Comparison of ENCODE assay signal across 10 mouse cellular contexts in genomic region chr7:45716952-45717917, GRCm38 (mm10). TPM values are rescaled to one million over a fixed set of nuclear protein-coding genes. Genes with fewer than 3 reads are reported as not detected.
A peak's percentile ranks its signal among the peaks of the same experiment; 100 is the strongest.
DNase-seq lines count a peak whose midpoint lies in the region; ATAC-seq and TF ChIP-seq lines count a peak whose summit lies in the region.
"Had no signal": no experiment of that assay in that cellular context is flagged by ENCODE, and none has a peak within 500 bp of the region (broad histone marks: within the 10 kb centered on the region; RNA-seq: fewer than 3 reads in every experiment).

No protein-coding gene starts in this region.

- H3K9me3 ChIP-seq in heart, embryonic 11.5 days (replicated peaks; ENCODE audit: control insufficient read depth, low read length): no peaks in the 10 kb centered on the region
- H3K9me3 ChIP-seq in ES-Bruce4 (replicated peaks; ENCODE audit: control insufficient read depth, insufficient read depth, low read length, poor library complexity, severe bottlenecking): no peaks in the 10 kb centered on the region
- no peaks in the 10 kb centered on the region for H3K9me3 ChIP-seq in forebrain, embryonic 16.5 days (ENCODE audit: control insufficient read depth, low read length)
- no peaks in the 10 kb centered on the region for H3K9me3 ChIP-seq in liver, postnatal 0 days (ENCODE audit: low read length)

- TF ChIP-seq EP300 in ES-Bruce4 (IDR thresholded peaks at IDR 0.05; ENCODE audit: insufficient read depth, low read depth, low read length): no peak
- TF ChIP-seq EP300 in liver, postnatal 0 days (IDR thresholded peaks at IDR 0.05; ENCODE audit: low read depth): no peak

- H3K27ac ChIP-seq in heart, embryonic 11.5 days (ENCODE audit: low read depth, low read length): peak overlapping the region; percentile 91
- H3K27ac ChIP-seq in ES-Bruce4 (ENCODE audit: insufficient read depth, low read length): no peak overlapping the region
- H3K27ac ChIP-seq in forebrain, embryonic 16.5 days (ENCODE audit: low read length): peak overlapping the region; percentile 86
- peak overlapping the region; percentile 94 for H3K27ac ChIP-seq in liver, postnatal 0 days (ENCODE audit: low read depth)

- intact Hi-C loops in heart, postnatal 10 days (cut with DNase I): loop anchor here (5.0 kb wide), 1 partner anchor 205 kb away; the partner anchor contains the start of genes Ccdc114 and Emp3

- H3K9ac ChIP-seq in heart, embryonic 11.5 days (ENCODE audit: low read depth, low read length): peak overlapping the region; percentile 93
- H3K9ac ChIP-seq in ES-Bruce4 (ENCODE audit: low read depth, poor library complexity, severe bottlenecking): peak overlapping the region; percentile 57
- peak overlapping the region; percentile 85 for H3K9ac ChIP-seq in forebrain, embryonic 16.5 days (replicated peaks; ENCODE audit: low read depth, low read length)
- H3K9ac ChIP-seq in liver, postnatal 0 days (replicated peaks): peak overlapping the region; percentile 97

- peak overlapping the region; percentile 96 for H3K4me2 ChIP-seq in heart, embryonic 11.5 days
- H3K4me2 ChIP-seq in forebrain, embryonic 16.5 days (ENCODE audit: low read length): peak overlapping the region; percentile 68
- H3K4me2 ChIP-seq in liver, postnatal 0 days (ENCODE audit: low read depth, low read length): peak overlapping the region; percentile 89

- peaks cover 41% of the 10 kb centered on the region for H3K4me1 ChIP-seq in heart, embryonic 11.5 days (ENCODE audit: control insufficient read depth, insufficient read depth, low read length)
- H3K4me1 ChIP-seq in ES-Bruce4 (ENCODE audit: control insufficient read depth, insufficient read depth, low read length): no peaks in the 10 kb centered on the region
- H3K4me1 ChIP-seq in forebrain, embryonic 16.5 days (replicated peaks; ENCODE audit: control insufficient read depth, insufficient read depth, low read length): peaks cover 43% of the 10 kb centered on the region
- H3K4me1 ChIP-seq in liver, postnatal 0 days (ENCODE audit: insufficient read depth): peaks cover 48% of the 10 kb centered on the region

- TF ChIP-seq CTCF in ES-Bruce4 (IDR thresholded peaks at IDR 0.05; ENCODE audit: low read depth, low read length): no peak
- TF ChIP-seq CTCF in liver, postnatal 0 days (IDR thresholded peaks at IDR 0.05; ENCODE audit: low read depth): no peak

- peak overlapping the region; percentile 97 for H3K4me3 ChIP-seq in heart, embryonic 11.5 days (ENCODE audit: low read depth, low read length)
- peak overlapping the region; percentile 88 for H3K4me3 ChIP-seq in ES-Bruce4 (ENCODE audit: low read depth, low read length)
- H3K4me3 ChIP-seq in forebrain, embryonic 16.5 days (replicated peaks; ENCODE audit: low read length): peak overlapping the region; percentile 63
- peak overlapping the region; percentile 84 for H3K4me3 ChIP-seq in liver, postnatal 0 days (ENCODE audit: low read depth, low read length)

- no peaks in the 10 kb centered on the region for H3K27me3 ChIP-seq in heart, embryonic 11.5 days (ENCODE audit: control insufficient read depth, insufficient read depth, low read length)
- H3K27me3 ChIP-seq in ES-Bruce4 (ENCODE audit: control insufficient read depth, insufficient read depth, low read length, poor library complexity, severe bottlenecking): no peaks in the 10 kb centered on the region
- no peaks in the 10 kb centered on the region for H3K27me3 ChIP-seq in forebrain, embryonic 16.5 days (replicated peaks; ENCODE audit: control insufficient read depth, insufficient read depth, low read length)
- H3K27me3 ChIP-seq in liver, postnatal 0 days (ENCODE audit: insufficient read depth, low read length): no peaks in the 10 kb centered on the region
- H3K27me3 ChIP-seq: Patski had no signal

- WGBS in heart, embryonic 11.5 days (ENCODE audit: insufficient replicate concordance): 8% methylated on average over 31 of the region's 31 CpGs
- WGBS in forebrain, embryonic 16.5 days: 9% methylated on average over 31 of the region's 31 CpGs
- WGBS in liver, postnatal 0 days (ENCODE audit: insufficient replicate concordance): 6% methylated on average over 31 of the region's 31 CpGs

- DNase-seq in heart, postnatal 10 days: no peak
- DNase-seq in liver, postnatal 0 days: no peak
- no peak for DNase-seq in urinary bladder, postnatal 4 days (ENCODE audit: low spot score in 2 of 2)
- DNase-seq in kidney, adult 8-10 months: no peak

- H3K36me3 ChIP-seq in heart, embryonic 11.5 days (ENCODE audit: control insufficient read depth, insufficient read depth, low read length): peaks cover 28% of the 10 kb centered on the region
- peaks cover 33% of the 10 kb centered on the region for H3K36me3 ChIP-seq in ES-Bruce4 (ENCODE audit: control insufficient read depth, insufficient read depth, low read length, poor library complexity, severe bottlenecking)
- H3K36me3 ChIP-seq in forebrain, embryonic 16.5 days (ENCODE audit: control insufficient read depth, insufficient read depth): peaks cover 24% of the 10 kb centered on the region
- H3K36me3 ChIP-seq in liver, postnatal 0 days (replicated peaks; ENCODE audit: insufficient read depth, low read length): peaks cover 31% of the 10 kb centered on the region

- ATAC-seq in heart, embryonic 11.5 days (replicated peaks; ENCODE audit: insufficient number of reproducible peaks, low FRiP score, low TSS enrichment): peak; percentile 29
- 0 out of 2 replicates have a peak, but pooled peaks have one; percentile 3 for ATAC-seq in forebrain, embryonic 16.5 days
- ATAC-seq in liver, postnatal 0 days: peak; percentile 20
- no peak for ATAC-seq in CD4-positive, CD25-positive, alpha-beta regulatory T cell, adult 4 months

- no peak for TF ChIP-seq POLR2A in ES-Bruce4 (IDR thresholded peaks at IDR 0.05; ENCODE audit: insufficient read depth, low read length)

RNA-seq across cellular contexts. Expression of gene Sphk2, which starts 0.6 kb away (rescaled TPM):
- polyA plus RNA-seq in heart, embryonic 11.5 days (2014; fragmentation: Nextera tagmentation; extraction: Ambion mirVana): 13.2 and 17.3 TPM in 2 replicates
- total RNA-seq in heart, postnatal 10 days (2021): 10 to 100 TPM; 17.4 to 20.1 TPM
- 10.4 and 11.1 TPM in 2 replicates for polyA plus RNA-seq in ES-Bruce4 (2011; ENCODE audit: insufficient read depth, insufficient read length, low read depth, missing spikeins)
- 29.9 and 31.1 TPM in 2 replicates for polyA plus RNA-seq in forebrain, embryonic 16.5 days (2015; fragmentation: Nextera tagmentation; extraction: Ambion mirVana)
- polyA plus RNA-seq in liver, postnatal 0 days (2015; fragmentation: Nextera tagmentation; extraction: Ambion mirVana): 15.5 and 17.3 TPM in 2 replicates
- 10 to 100 TPM; 15.2 to 21.1 TPM for polyA plus RNA-seq in CD4-positive, CD25-positive, alpha-beta regulatory T cell, adult 4 months (2017; shearing (Covaris generic))

RNA-seq across cellular contexts. Expression of gene Rpl18, which starts 2.0 kb away (rescaled TPM):
- polyA plus RNA-seq in heart, embryonic 11.5 days (2014; fragmentation: Nextera tagmentation; extraction: Ambion mirVana): 764 and 836 TPM in 2 replicates
- total RNA-seq in heart, postnatal 10 days (2021): 100 to 1,000 TPM; 698 to 700 TPM
- 1,593 and 1,677 TPM in 2 replicates for polyA plus RNA-seq in ES-Bruce4 (2011; ENCODE audit: insufficient read depth, insufficient read length, low read depth, missing spikeins)
- 567 and 579 TPM in 2 replicates for polyA plus RNA-seq in forebrain, embryonic 16.5 days (2015; fragmentation: Nextera tagmentation; extraction: Ambion mirVana)
- polyA plus RNA-seq in liver, postnatal 0 days (2015; fragmentation: Nextera tagmentation; extraction: Ambion mirVana): 494 and 510 TPM in 2 replicates
- polyA plus RNA-seq in CD4-positive, CD25-positive, alpha-beta regulatory T cell, adult 4 months (2017; shearing (Covaris generic)): 1,000 to 10,000 TPM; 2,369 to 2,427 TPM

RNA-seq across cellular contexts. Expression of gene Fam83e, which starts 3.8 kb away (rescaled TPM):
- 0.58 and 0.67 TPM in 2 replicates for polyA plus RNA-seq in heart, embryonic 11.5 days (2014; fragmentation: Nextera tagmentation; extraction: Ambion mirVana)
- under 1 TPM; 0.10 to 0.12 TPM for total RNA-seq in heart, postnatal 10 days (2021)
- 0.85 and 1.4 TPM in 2 replicates for polyA plus RNA-seq in ES-Bruce4 (2011; ENCODE audit: insufficient read depth, insufficient read length, low read depth, missing spikeins)
- polyA plus RNA-seq in forebrain, embryonic 16.5 days (2015; fragmentation: Nextera tagmentation; extraction: Ambion mirVana): 0.60 and 1.1 TPM in 2 replicates
- 0.13 TPM in 1 of 2 replicates, not detected in the other for polyA plus RNA-seq in liver, postnatal 0 days (2015; fragmentation: Nextera tagmentation; extraction: Ambion mirVana)
- polyA plus RNA-seq in CD4-positive, CD25-positive, alpha-beta regulatory T cell, adult 4 months (2017; shearing (Covaris generic)): not detected

RNA-seq across cellular contexts. Expression of gene Spaca4, which starts 8.4 kb away (rescaled TPM):
- polyA plus RNA-seq in heart, embryonic 11.5 days (2014; fragmentation: Nextera tagmentation; extraction: Ambion mirVana): not detected in 2 replicates
- not detected for total RNA-seq in heart, postnatal 10 days (2021)
- polyA plus RNA-seq in ES-Bruce4 (2011; ENCODE audit: insufficient read depth, insufficient read length, low read depth, missing spikeins): not detected in 2 replicates
- polyA plus RNA-seq in forebrain, embryonic 16.5 days (2015; fragmentation: Nextera tagmentation; extraction: Ambion mirVana): not detected in 2 replicates
- not detected in 2 replicates for polyA plus RNA-seq in liver, postnatal 0 days (2015; fragmentation: Nextera tagmentation; extraction: Ambion mirVana)
- not detected for polyA plus RNA-seq in CD4-positive, CD25-positive, alpha-beta regulatory T cell, adult 4 months (2017; shearing (Covaris generic))
- total RNA-seq: neutrophil, adult 5-6 weeks had no signal
- polyA plus RNA-seq: Patski had no signal

RNA-seq across cellular contexts. Expression of gene Dbp, which starts 12.3 kb away (rescaled TPM):
- polyA plus RNA-seq in heart, embryonic 11.5 days (2014; fragmentation: Nextera tagmentation; extraction: Ambion mirVana): 3.3 and 3.5 TPM in 2 replicates
- total RNA-seq in heart, postnatal 10 days (2021): 10 to 100 TPM; 22.7 to 29.8 TPM
- 6.7 and 6.9 TPM in 2 replicates for polyA plus RNA-seq in ES-Bruce4 (2011; ENCODE audit: insufficient read depth, insufficient read length, low read depth, missing spikeins)
- polyA plus RNA-seq in forebrain, embryonic 16.5 days (2015; fragmentation: Nextera tagmentation; extraction: Ambion mirVana): 4.1 and 4.3 TPM in 2 replicates
- 3.6 and 5.2 TPM in 2 replicates for polyA plus RNA-seq in liver, postnatal 0 days (2015; fragmentation: Nextera tagmentation; extraction: Ambion mirVana)
- polyA plus RNA-seq in CD4-positive, CD25-positive, alpha-beta regulatory T cell, adult 4 months (2017; shearing (Covaris generic)): 1 to 10 TPM; 7.4 to 8.8 TPM
